Mouse (Mus musculus): ENCODE measurements around the gene Espn. TPM values are rescaled to one million over a fixed set of nuclear protein-coding genes. Genes with fewer than 3 reads are reported as not detected.
A peak's percentile ranks its signal among the peaks of the same experiment; 100 is the strongest.

Gene Espn
- polyA plus RNA-seq, 1 experiment: 14.4 TPM

DNA sequence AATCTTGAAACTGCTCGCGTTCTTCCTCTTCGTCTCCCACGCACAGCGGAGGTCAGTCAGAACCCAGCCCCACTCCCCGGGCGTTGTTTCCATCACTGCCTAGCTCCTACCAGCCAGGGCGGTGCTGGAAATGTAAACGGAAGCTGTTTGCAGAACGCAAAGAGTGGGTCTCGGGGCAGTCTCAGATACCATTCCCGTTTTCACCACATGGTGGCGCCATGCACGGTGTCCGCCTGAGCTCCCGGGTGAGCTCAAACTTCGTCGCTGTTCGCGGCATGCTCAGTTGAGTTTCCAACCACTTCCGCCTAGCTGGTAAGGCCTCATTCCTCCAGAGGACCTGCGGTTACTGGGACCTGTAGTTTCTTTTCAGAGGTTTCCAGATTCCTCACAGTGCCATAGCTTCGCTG lies 1.6 kb upstream of the Espn start:
- no peaks in the 10 kb centered on the region for H3K36me3 ChIP-seq (replicated peaks; ENCODE audit: low read length)
- peak overlapping the region; percentile 88 for H3K4me3 ChIP-seq (replicated peaks)
- H3K27me3 ChIP-seq (replicated peaks): peaks cover 67% of the 10 kb centered on the region
- H3K4me1 ChIP-seq: peaks cover 66% of the 10 kb centered on the region
- no peak for TF ChIP-seq FLI1 (IDR thresholded peaks at IDR 0.05; ENCODE audit: low read length)
- TF ChIP-seq GATA1 (IDR thresholded peaks at IDR 0.05; ENCODE audit: borderline replicate concordance, low read length): no peak
- H3K9me3 ChIP-seq: no peaks in the 10 kb centered on the region

- no peaks in the 10 kb centered on the region for H3K36me3 ChIP-seq (replicated peaks; ENCODE audit: low read length)
- TF ChIP-seq FLI1 (IDR thresholded peaks at IDR 0.05; ENCODE audit: low read length) (no peak), GATA1 (IDR thresholded peaks at IDR 0.05; ENCODE audit: borderline replicate concordance, low read length) (no peak)
- H3K9me3 ChIP-seq: no peaks in the 10 kb centered on the region
- peaks cover 72% of the 10 kb centered on the region for H3K27me3 ChIP-seq (replicated peaks)
- H3K4me3 ChIP-seq (replicated peaks): peak overlapping the region; percentile 85
- peaks cover 51% of the 10 kb centered on the region for H3K4me1 ChIP-seq
Observed at GRCm38 (mm10) chr4:152151451-152151965, 663 bp downstream of the Espn start.

GRCm38 (mm10) chr4:152150546-152150945 lies 1.6 kb downstream of the Espn start:
- TF ChIP-seq FLI1 (IDR thresholded peaks at IDR 0.05; ENCODE audit: low read length) (no peak), GATA1 (IDR thresholded peaks at IDR 0.05; ENCODE audit: borderline replicate concordance, low read length) (no peak)

DNA sequence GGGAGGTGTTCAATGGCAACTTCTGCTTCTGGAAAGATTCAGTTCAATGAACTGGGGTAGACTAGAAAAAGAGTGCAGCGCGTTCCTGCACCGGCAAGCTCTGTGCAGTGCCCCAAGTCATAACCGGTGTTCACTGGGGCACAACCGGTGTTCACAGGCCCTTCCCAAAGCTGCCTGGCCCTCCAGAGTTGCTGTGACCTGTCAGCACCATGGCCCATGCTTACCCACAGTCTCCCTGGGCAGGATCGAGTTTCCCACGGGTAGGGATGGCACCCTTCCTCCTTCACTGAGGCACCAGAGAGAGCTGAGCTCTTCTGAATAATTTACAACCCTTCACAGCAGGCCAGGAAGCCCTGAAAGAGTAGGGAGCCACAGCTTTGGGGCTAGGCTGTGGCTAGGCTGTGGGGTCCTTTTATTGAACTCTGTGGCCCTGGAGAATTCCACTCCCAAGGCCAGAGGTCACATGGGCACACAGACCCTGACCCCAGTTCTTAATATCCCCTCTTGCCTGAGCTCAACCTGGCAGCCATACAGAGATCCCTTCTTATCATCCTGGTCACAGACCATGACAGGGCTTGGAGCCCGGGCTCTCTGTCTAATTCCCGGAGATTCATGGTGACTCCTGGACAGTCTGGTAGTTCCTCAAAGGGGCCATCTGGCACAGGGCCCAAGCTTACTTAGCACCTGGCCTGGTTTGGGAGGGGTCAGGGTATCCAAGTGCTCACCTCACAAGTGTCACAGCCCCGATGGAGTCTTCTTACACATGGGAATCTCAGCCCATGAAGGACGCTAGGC lies 5.9 kb downstream of the Espn start:
- Histone ChIP-seq H3K4me1 (peaks cover 16% of the 10 kb centered on the region), H3K4me3 (replicated peaks) (no peak overlapping the region), H3K9me3 (peaks cover 3% of the 10 kb centered on the region), H3K36me3 (replicated peaks; ENCODE audit: low read length) (no peaks in the 10 kb centered on the region), H3K27me3 (replicated peaks) (peaks cover 82% of the 10 kb centered on the region)
- no peak for TF ChIP-seq FLI1 (IDR thresholded peaks at IDR 0.05; ENCODE audit: low read length)
- TF ChIP-seq GATA1 (IDR thresholded peaks at IDR 0.05; ENCODE audit: borderline replicate concordance, low read length): no peak

More at GRCm38 (mm10) chr4:152150546-152150945, 1.6 kb downstream of the Espn start:
- Histone ChIP-seq H3K27me3 (replicated peaks) (peaks cover 79% of the 10 kb centered on the region), H3K9me3 (no peaks in the 10 kb centered on the region), H3K4me3 (replicated peaks) (no peak overlapping the region), H3K36me3 (replicated peaks; ENCODE audit: low read length) (no peaks in the 10 kb centered on the region), H3K4me1 (peaks cover 51% of the 10 kb centered on the region)

- no peak for TF ChIP-seq GATA1 (IDR thresholded peaks at IDR 0.05; ENCODE audit: borderline replicate concordance, low read length)
- TF ChIP-seq FLI1 (IDR thresholded peaks at IDR 0.05; ENCODE audit: low read length): no peak
- peaks cover 3% of the 10 kb centered on the region for H3K9me3 ChIP-seq
- no peaks in the 10 kb centered on the region for H3K36me3 ChIP-seq (replicated peaks; ENCODE audit: low read length)
- peaks cover 15% of the 10 kb centered on the region for H3K4me1 ChIP-seq
- H3K4me3 ChIP-seq (replicated peaks): no peak overlapping the region
- H3K27me3 ChIP-seq (replicated peaks): peaks cover 82% of the 10 kb centered on the region
Observed at GRCm38 (mm10) chr4:152145473-152145872, 6.7 kb downstream of the Espn start.

DNA sequence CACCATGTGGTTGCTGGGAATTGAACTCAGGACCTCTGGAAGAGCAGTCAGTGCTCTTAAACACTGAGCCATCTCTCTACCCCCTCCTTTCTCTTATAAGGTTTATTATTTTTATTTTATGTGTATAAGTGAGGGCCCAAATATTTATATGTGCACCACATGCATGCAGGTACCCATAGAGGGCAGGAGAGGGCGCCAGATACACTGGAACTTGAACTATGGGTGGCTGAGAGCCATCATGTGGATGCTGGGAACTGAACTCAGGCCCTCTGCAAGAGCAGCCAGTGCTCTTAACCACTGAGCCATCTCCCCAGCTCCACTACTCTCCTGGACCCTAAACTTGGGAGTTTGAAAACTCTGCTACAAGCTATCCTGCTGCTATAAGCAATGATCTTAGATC lies 8.5 kb downstream of the Espn start:
- Histone ChIP-seq H3K4me3 (replicated peaks) (no peak overlapping the region), H3K4me1 (peaks cover 19% of the 10 kb centered on the region), H3K36me3 (replicated peaks; ENCODE audit: low read length) (no peaks in the 10 kb centered on the region), H3K27me3 (replicated peaks) (peaks cover 63% of the 10 kb centered on the region), H3K9me3 (peaks cover 3% of the 10 kb centered on the region)
- TF ChIP-seq GATA1 (IDR thresholded peaks at IDR 0.05; ENCODE audit: borderline replicate concordance, low read length) (no peak), FLI1 (IDR thresholded peaks at IDR 0.05; ENCODE audit: low read length) (no peak)

DNA sequence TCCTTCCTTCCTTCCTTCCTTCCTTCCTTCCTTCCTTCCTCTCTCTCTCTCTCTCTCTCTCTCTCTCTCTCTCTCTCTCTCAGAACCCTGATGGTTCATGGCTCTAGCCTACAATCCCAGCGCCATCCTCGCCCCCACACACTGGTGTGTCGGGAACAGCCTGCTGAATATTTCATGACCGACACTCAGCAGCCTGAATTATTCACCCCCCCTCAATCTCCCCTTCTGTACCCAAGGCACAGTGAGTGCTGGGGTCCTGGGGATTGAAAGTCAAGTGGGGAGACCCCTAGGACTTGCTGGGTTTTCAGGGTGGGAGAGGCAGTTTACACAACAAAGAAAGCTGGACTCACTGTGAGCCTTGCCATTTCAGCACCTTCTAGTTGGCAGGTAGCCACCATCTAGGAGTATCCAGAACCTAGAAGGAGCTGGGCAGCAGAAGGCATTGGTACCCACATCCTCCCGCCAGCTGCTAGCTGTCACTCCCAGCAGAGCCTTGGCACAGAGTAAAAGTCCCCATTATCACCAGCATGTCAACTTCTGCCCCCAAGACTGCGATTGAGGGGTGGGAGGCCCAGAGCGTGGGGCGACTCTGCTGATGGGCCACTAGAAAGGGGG lies 10.5 kb downstream of the Espn start:
- TF ChIP-seq GATA1 (IDR thresholded peaks at IDR 0.05; ENCODE audit: borderline replicate concordance, low read length): no peak
- no peak for TF ChIP-seq FLI1 (IDR thresholded peaks at IDR 0.05; ENCODE audit: low read length)
- no peak overlapping the region for H3K4me3 ChIP-seq (replicated peaks)
- H3K9me3 ChIP-seq: peaks cover 3% of the 10 kb centered on the region
- peaks cover 45% of the 10 kb centered on the region for H3K27me3 ChIP-seq (replicated peaks)
- H3K36me3 ChIP-seq (replicated peaks; ENCODE audit: low read length): no peaks in the 10 kb centered on the region
- peaks cover 31% of the 10 kb centered on the region for H3K4me1 ChIP-seq

DNA sequence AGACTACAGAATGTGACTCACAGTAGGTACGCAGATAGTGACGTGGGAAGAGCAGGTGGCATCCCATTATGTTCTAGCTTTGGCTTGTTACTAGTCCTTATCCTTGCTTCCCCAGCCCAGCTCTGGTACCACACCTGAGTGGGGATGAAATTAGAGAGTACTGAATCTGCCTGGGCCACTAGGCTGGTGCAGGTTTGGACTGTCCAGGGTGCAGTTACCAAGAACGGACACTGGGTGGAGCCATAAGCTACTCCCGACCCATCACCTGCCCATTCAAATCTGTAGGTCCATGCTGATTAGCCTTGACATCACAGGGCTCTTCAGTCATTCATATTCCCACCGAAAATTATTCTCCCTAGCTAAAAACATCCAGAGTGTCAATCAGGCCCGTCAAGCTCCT lies 11.7 kb downstream of the Espn start:
- Histone ChIP-seq H3K36me3 (replicated peaks; ENCODE audit: low read length) (no peaks in the 10 kb centered on the region), H3K27me3 (replicated peaks) (peaks cover 39% of the 10 kb centered on the region), H3K9me3 (peaks cover 3% of the 10 kb centered on the region), H3K4me1 (peaks cover 43% of the 10 kb centered on the region), H3K4me3 (replicated peaks) (no peak overlapping the region)
- TF ChIP-seq FLI1 (IDR thresholded peaks at IDR 0.05; ENCODE audit: low read length) (no peak), GATA1 (IDR thresholded peaks at IDR 0.05; ENCODE audit: borderline replicate concordance, low read length) (no peak)

DNA sequence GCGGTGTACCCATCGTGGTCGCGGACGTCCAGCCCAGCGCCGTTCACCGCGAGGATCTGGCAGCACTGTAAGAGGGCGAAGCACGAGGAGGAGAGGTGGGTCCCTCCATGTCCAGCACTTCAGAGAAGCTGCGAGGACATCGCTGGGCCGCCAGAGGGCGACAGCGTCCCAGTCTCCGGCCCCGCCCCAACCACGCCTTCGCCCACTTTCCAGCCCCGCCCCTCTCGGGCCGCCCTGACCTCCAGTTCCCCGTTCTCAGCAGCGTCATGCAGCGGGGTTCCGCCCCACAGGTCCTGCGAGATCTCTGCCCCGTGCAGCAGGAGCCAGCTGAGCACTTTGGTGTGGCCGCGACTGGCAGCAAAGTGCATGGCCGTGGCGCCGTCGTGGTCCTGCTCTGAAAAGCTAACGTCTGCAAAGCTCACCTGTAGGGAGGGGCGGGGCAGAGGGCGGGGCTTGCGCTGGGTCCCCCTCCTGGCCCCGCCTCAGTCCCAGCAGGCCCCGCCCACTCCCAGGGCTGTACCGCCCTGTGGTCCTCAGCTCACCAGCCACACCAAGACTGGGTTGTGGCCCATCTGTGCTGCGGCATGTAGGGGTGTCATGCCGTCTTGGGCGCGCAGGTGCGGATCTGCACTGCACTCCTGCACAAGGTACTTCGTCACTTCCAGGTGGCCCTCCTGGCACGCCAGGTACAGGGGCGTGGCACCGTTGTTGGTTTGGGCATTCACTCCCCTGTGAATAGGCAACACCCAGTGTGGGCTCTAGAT lies 13.5 kb downstream of the Espn start:
- Histone ChIP-seq H3K4me1 (peaks cover 47% of the 10 kb centered on the region), H3K9me3 (peaks cover 1% of the 10 kb centered on the region), H3K4me3 (replicated peaks) (peak overlapping the region; percentile 96), H3K36me3 (replicated peaks; ENCODE audit: low read length) (no peaks in the 10 kb centered on the region), H3K27me3 (replicated peaks) (peaks cover 42% of the 10 kb centered on the region)
- TF ChIP-seq FLI1 (IDR thresholded peaks at IDR 0.05; ENCODE audit: low read length): no peak
- no peak for TF ChIP-seq GATA1 (IDR thresholded peaks at IDR 0.05; ENCODE audit: borderline replicate concordance, low read length)

All from megakaryocyte, embryonic 14.5 days (primary cell).